Mouse (Mus musculus): ENCODE results near the gene Ttc28.

Gene Ttc28

DNA sequence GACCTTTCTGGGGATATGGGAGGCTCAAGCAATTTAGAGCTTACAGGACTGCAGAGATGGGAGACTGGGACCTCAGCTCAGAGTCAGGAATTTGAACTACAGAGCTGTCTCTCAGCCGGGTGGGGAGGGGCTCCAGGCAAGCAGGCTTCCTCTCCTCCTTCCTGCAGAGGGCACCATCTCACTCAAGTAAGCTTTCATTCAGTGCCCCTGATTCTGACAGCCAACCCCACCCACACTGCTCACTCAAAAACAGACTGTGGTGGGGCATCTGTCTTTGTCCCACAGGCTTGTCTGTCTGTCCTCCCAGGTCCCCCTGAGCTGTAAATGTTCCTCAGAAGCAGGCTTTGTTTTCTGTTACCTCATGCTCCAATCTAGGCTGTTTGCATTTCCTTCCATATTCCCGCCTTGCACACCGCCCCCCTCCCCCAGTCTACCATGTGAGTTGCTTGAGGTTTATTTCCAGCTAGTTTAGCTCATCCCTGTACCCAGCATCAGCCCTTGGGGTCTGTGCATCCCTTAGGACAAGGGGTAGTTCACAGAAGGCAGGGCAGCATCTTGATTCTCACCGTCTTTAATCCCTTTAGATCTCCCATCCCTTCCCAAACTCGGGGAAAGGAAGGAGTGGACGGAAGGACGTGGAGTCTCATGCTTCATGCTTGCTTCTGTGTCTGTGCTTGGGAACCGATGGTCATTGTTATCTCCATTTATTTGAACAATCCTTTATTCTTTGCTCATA, 328.5 kb downstream of the Ttc28 start:
- in situ Hi-C loops (cut with MboI) = no loop called here

GRCm38 (mm10) chr5:111208660-111208969, 329.0 kb downstream of the Ttc28 start:
- in situ Hi-C loops (cut with MboI) = no loop called here

DNA sequence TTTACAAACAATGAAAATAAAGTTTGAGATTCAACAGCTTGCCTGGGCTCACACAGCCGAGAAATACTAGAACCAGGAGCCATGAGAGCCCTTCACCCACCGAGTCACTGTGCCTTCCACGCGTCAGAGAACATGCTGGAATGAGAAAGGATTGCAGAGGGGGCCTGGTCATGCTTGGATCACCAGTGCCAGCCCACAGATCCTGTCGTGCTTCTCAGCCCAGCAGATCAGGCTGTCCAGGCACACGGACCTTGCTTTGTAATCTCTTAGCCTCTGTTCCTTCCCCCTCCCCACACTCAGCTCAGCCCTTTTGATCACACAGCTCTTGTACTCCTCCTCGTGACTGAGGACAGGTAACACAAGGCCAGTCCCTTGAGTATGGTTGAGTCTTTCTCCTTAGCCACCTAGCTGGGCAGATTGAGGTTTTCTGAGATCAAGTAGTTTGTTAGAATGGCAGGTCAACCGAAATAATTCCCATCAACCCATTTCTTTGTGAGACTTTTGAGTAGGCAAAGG, 334.4 kb downstream of the Ttc28 start:
- in situ Hi-C loops (cut with MboI) = no loop called here

DNA sequence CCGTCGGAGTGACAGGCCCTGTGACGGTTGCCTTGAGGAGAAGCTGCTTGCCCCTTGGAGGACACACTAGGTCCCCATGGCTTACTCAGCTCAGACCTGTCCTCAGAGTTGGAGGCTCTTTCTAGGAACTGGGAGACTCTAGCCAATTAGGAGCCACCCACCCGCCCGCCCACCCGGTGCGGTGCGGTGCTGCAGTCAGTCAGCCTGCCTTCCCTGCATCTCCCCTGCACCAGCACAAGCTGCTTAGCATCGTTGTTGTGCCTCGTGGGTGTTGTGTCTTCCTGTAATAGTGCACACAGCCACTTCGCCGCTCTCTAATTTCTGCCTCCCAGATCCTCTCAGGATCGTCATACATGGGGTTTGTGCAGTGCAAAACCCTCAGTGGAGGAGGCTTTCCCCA, 335.3 kb downstream of the Ttc28 start:
- in situ Hi-C loops (cut with MboI) = no loop called here

DNA sequence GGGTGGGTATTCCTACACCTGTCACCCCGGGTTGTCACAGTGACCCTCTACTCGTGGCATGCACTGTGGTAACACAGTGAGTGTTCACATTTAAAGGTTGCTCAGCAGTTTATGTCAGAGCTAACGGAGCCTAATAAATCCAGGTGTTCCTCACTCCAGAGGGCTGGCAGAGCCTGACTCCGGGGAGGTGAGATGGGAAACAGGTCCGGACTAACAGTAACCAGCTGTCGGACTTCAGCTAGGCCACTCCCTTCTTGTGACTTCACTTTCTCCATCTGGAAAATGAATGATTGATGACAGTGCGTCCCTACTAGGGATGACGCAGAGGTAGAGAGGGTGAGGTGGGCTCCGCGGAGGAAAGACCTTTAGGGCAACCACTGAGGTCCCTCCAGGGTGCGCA, 336.1 kb downstream of the Ttc28 start:
- in situ Hi-C loops (cut with MboI) = no loop called here

DNA sequence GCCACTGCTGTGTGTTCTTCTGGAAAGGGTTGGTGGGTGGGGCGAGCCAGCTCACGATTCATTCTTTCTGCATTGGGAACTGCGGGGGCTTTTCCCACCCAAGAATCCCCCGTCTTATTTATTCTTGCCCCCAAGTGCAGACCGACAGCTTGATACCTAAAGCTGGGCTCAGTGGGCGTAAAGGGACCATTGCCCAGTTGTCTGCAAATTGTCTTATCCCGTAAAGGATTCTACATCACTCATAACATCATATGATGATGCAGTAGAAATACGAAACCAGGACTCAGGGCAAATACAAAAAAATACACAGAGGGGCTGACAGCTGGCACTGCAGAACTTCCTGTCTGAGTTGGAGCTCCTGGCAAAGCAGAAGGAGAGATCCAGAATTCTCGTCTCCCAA, 336.6 kb downstream of the Ttc28 start:
- in situ Hi-C loops (cut with MboI) = no loop called here

- in situ Hi-C loops (cut with MboI) = no loop called here
Measured at GRCm38 (mm10) chr5:111217447-111218110, 338.0 kb downstream of the Ttc28 start.

GRCm38 (mm10) chr5:111218111-111218891, 338.7 kb downstream of the Ttc28 start:
- in situ Hi-C loops (cut with MboI) = no loop called here

GRCm38 (mm10) chr5:111218998-111219397, 339.4 kb downstream of the Ttc28 start:
- in situ Hi-C loops (cut with MboI) = no loop called here

DNA sequence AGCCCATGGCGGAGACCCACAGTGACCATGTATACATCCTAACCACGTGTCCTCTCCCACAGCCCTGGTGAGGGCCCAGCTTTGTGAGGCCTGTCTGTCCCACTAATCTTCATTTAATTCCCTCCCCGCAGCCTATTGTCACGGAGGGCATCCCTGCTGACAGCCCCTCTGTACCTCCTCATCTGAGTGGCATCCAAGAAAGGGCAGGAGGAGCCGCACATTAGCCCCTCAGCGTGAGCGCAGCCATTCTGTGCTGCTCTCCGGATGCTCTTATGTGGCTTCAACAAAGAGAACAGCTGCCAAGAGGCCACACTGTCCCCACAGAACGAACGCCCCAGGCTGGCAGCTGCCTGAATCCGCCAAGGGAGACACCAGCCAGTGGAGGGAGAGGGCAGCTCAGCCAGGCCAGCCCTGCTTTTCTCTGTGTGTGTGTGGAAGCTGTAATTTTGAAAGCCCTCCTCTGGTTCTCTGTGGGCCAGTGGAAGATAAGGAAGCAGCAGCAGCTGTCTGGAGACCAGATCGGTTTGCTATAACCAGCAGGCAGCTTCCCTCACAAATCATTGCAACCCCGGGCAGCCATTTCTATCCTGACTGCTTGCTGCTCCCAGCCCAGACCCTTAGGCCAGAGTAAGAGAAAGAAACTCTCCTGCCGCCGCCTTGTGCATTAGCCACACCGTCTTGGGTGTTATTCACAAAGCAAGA, 341.2 kb downstream of the Ttc28 start:
- in situ Hi-C loops (cut with MboI) = no loop called here

DNA sequence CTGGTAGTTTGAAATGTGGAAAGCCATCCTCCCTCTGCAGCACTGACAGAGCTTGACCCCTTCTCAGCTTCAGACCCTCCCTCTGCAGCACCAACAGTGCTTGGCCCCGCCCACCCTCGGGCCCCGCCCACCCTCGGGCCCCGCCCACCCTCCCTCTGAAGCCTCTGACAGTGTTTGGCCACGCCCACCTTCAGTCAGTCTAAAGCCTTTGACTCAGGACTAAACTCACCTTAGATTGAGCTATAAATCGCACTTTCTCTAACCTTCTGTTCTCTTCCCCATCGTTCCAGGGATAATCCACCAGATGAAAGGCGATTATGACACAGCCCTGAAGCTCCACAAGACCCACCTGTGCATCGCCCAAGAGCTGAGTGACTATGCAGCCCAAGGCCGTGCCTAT, 343.2 kb downstream of the Ttc28 start:
- in situ Hi-C loops (cut with MboI) = no loop called here

DNA sequence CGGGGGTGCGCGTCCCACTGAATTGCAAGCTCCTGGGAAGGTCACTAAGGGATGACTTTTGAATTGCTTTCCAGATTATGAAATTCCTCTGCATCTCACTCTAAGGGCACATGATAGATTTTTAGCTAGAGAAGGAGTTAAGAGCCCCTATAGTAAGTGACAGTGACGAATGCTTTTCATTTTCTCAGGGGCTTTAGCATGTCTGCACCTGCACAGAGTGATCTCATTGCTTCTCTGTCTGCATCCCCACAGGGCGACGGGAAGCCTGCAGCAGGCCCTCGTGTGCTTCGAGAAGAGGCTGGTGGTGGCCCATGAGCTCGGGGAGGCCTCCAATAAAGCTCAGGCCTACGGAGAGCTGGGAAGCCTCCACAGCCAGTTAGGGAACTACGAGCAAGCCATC, 345.7 kb downstream of the Ttc28 start:
- in situ Hi-C loops (cut with MboI) = no loop called here

- in situ Hi-C loops (cut with MboI) = no loop called here
Measured at GRCm38 (mm10) chr5:111226486-111226885, 346.9 kb downstream of the Ttc28 start.

- in situ Hi-C loops (cut with MboI) = no loop called here
Measured at GRCm38 (mm10) chr5:111227850-111228249, 348.2 kb downstream of the Ttc28 start.

GRCm38 (mm10) chr5:111228302-111229040, 348.9 kb downstream of the Ttc28 start:
- in situ Hi-C loops (cut with MboI) = no loop called here

DNA sequence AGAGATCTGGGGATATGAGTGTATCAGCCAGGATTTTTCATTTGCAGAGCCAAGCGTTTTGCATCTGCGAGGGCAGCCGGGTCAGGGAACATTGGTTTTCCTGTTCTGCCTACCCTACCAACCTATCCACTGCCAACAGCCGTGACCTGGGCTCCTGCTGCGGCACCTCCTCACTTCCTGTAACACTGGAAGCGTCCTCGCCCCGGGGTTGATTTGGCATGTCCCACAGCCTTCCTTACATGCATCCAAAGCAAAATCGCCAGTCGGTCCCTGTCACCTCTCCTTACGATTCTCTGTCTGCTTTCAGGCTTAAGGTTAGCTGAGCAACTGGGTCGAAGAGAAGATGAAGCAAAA, 349.4 kb downstream of the Ttc28 start:
- in situ Hi-C loops (cut with MboI) = no loop called here

DNA sequence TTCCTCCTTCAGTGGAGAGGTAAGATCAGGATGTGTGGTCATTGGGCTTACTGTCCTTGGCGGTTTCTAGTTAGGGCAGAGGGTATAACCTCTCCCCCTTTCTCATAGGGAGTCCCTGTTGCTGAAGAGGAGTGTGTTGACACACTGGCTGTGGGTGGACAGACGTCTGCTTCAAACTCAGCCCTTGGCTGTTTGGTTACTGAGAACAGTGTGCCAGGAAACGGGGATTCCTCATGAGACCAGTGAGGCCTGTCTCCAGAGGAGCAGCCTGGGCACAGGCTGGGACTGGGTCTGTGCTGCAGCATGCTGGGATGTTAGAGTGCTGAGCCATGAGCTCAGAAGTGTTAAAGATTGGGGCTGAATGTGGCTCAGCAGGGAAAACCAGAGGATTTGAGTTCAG, 350.1 kb downstream of the Ttc28 start:
- in situ Hi-C loops (cut with MboI) = no loop called here

DNA sequence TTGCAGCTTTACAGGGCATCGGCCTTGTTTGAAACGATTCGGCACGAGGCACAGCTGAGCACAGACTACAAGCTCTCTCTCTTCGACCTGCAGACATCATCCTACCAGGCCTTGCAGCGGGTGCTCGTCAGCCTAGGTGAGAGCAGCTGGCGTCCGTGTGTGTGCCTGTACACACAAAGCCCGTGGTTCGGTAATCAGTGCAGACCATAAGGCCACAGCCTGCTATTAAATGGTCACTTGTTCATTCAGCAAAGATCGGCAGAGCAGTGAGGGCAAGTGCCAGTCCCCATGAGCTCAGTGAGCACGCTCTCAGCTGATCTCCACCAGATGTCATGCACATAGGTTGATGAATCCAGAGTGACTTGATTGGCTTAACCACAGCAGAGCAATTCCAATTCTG, 351.4 kb downstream of the Ttc28 start:
- in situ Hi-C loops (cut with MboI) = no loop called here

- in situ Hi-C loops (cut with MboI) = no loop called here
Measured at GRCm38 (mm10) chr5:111231769-111232168, 352.2 kb downstream of the Ttc28 start.

- in situ Hi-C loops (cut with MboI) = no loop called here
Measured at GRCm38 (mm10) chr5:111233022-111233709, 353.6 kb downstream of the Ttc28 start.

DNA sequence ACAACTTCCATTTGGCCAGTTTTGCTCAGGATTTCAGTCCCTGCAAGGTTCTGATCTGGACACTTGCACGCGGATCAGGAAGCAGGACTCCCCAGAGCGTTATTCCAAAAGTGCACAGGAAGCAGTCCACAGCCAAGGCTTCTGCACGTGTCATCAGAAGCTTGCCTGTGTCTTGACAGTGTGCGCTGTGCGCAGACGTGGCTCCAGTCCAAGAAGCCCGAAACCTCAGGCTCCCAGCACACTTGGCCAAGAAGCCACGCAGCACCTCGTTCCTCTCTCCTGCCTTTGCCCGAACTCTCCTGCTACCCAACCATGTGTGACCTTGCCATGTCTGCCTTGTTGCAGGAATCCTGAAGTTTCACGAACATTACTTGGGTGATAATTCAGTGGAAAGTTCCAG, 355.5 kb downstream of the Ttc28 start:
- in situ Hi-C loops (cut with MboI) = no loop called here

All from mature B cell (primary cell).